Mouse (Mus musculus): Measurements from ENCODE around the gene Pax4.

Pax4 gene

DNA sequence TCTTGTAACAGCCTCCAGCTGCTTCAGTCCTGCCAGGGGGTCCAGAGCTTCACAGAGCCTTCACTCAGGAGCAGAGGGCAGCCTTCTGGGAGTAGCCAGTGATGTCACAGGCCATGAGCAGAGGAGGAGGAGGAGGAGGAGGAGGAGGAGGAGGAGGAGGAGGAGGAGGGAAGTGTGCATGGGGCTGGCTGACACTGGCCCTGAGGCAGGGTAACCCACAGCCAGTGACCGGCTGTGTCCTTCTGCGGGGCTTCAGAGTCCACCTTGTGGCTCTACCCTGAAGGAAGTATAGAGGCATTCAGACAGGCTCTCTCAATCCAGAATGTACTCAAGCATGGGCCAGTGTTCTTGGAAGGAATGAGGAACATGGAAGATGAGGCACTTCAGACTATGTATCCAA is at the start of gene Pax4:
Gene Pax4, minus strand, starts transcription at position 101 of the 400 bp plus-strand sequence.
- no peak for DNase-seq (ENCODE audit: low spot score)

DNA sequence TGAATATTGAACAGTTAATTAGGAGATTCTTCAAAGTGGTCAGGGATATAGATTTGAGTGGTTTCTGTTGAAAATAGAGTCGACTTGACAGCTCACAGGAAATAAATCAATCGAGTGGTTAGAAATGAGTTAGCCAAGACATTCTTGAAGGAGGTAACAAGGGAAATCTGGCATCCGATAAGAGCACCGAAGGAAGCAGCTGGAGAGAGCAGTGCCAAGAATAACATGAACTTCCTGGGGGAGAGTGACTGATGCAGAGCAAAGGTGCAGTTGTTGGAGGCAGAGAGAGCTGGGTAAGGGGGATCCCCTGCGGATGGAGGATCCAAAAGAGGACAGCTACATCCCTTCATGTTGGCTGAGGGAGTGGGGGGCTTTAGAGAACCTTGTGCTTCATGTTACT is 48.7 kb upstream of the Pax4 start:
- no peak for DNase-seq (ENCODE audit: low spot score)

- DNase-seq (ENCODE audit: low spot score), result no peak
Measured at GRCm38 (mm10) chr6:28491198-28491597, 42.0 kb upstream of the Pax4 start.

GRCm38 (mm10) chr6:28490612-28491011 is 41.5 kb upstream of the Pax4 start:
- DNase-seq (ENCODE audit: low spot score), result no peak

GRCm38 (mm10) chr6:28488204-28488851 is 39.2 kb upstream of the Pax4 start:
- no peak for DNase-seq (ENCODE audit: low spot score)

DNA sequence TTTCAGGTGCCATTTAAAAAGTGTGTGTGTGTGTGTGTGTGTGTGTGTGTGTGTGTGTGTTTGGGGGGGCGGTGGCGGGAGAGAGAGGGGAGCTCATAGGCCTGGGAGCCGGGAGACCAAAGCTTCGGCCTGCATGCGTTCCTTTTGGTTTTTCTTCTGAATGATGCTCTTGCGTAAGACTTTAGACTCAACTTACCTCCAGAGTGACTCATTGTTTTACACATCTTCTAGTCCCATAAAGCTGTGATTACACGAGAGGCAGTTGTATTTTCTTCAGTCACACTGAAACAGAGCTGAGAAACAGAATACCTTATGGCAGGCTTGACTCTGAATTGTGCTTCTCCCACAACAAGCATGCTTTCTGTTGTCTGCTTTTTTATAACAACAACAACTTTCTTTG is 37.8 kb upstream of the Pax4 start:
- no peak for DNase-seq (ENCODE audit: low spot score)

DNA sequence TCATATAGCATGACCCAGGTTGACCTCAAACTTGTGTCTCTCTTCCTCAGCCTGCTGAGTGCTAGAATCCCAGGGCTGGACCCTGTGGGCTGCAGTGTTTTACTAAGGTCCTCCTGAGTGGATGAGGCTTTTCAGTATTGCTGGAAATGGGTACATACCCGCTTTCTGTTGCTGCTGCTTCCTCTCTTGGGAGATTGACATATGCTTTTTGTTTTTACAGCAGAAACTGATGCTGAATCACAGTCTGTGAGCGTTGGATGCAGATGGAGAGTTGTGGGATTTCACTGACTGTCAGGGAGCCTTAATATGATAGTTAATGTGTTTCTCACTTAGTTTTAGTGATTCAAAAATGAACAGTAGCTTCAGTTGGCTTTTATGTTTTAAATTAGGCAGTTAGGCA is 37.3 kb upstream of the Pax4 start:
- no peak for DNase-seq (ENCODE audit: low spot score)

GRCm38 (mm10) chr6:28486008-28486407 is 36.9 kb upstream of the Pax4 start:
- DNase-seq (ENCODE audit: low spot score), result no peak

- DNase-seq (ENCODE audit: low spot score), result no peak
Measured at GRCm38 (mm10) chr6:28482711-28483315, 33.7 kb upstream of the Pax4 start.

GRCm38 (mm10) chr6:28480752-28481492 is 31.8 kb upstream of the Pax4 start:
- DNase-seq (ENCODE audit: low spot score), result no peak

- DNase-seq (ENCODE audit: low spot score), result peak; percentile 99
Measured at GRCm38 (mm10) chr6:28479865-28480751, 31.0 kb upstream of the Pax4 start.

- no peak for DNase-seq (ENCODE audit: low spot score)
Measured at GRCm38 (mm10) chr6:28474839-28475238, 25.7 kb upstream of the Pax4 start, which contains the start of gene Snd1. Snd1 (plus strand) TSS chr6:28475139.

- no peak for DNase-seq (ENCODE audit: low spot score)
Measured at GRCm38 (mm10) chr6:28474211-28474610, 25.1 kb upstream of the Pax4 start.

- no peak for DNase-seq (ENCODE audit: low spot score)
Measured at GRCm38 (mm10) chr6:28471284-28472035, 22.3 kb upstream of the Pax4 start.

DNA sequence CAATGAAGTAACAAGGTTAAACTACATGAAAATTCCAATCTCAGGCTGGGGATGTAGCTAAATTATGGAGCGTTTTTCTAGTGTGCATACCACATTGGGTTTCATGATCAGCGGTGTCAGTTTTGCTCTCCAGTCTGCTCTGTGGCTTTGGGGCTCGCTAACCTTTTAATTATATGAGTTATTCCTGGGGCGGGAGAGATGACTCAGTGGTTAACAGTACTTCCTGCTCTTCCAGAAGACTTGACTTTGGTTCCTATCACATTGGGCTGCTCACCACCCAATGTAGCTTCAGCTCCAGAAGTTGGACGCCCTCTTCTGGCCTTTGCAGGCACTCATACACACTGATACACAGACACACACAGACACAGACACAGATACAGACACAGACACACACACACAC is 21.5 kb upstream of the Pax4 start:
- DNase-seq (ENCODE audit: low spot score), result no peak

GRCm38 (mm10) chr6:28470017-28470602 is 21.0 kb upstream of the Pax4 start:
- DNase-seq (ENCODE audit: low spot score), result no peak

GRCm38 (mm10) chr6:28464630-28465029 is 15.5 kb upstream of the Pax4 start:
- DNase-seq (ENCODE audit: low spot score), result no peak

DNA sequence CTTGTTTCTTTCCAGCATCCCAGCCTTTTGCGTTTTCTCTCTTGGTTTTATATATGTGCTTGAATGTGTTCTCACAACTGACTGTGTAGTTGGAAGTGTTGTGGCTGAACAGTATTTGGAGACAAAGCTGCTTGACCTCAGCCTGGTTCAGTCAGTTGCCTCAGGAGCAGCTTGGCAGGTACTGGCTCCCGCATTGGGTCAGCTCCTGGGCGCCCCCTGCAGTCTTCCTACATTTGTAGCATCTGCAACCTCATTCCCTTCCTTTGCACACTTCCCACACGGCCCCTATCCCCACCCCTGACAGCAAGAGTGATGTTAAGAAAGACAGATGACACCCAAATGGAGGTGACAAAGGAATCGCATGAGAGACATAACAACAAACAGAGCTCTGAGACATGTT is 11.4 kb upstream of the Pax4 start:
- DNase-seq (ENCODE audit: low spot score), result peak; percentile 30

GRCm38 (mm10) chr6:28459221-28459668 is 10.1 kb upstream of the Pax4 start:
- DNase-seq (ENCODE audit: low spot score), result no peak

DNA sequence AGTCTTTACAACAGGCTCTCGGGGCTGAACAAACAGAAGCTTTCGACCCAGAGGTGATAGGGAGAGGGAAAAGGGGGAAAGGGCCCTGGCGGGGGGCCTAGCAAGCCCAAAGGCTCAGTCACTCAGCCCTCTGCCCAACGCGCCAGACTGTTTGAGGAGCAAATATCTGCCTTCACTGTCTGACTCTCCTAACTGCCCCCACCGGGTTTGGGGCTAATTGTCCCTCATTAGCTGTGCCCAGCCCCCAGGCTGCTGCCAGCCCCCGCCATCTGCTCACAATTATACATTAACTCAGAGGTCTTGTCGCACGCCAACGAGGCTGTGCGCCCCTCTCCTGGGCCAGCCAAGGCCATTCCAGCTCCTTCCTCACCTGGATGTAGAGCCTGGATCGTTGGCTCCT is 1.8 kb upstream of the Pax4 start:
- DNase-seq (ENCODE audit: low spot score), result no peak

- no peak for DNase-seq (ENCODE audit: low spot score)
Measured at GRCm38 (mm10) chr6:28450481-28450880, 1.3 kb upstream of the Pax4 start.

Measured in T-cell, adult 2 months (primary cell).